Mouse (Mus musculus) ovary, adult 18-20 months (tissue): ENCODE data around the gene Sh3d19.
A peak's percentile ranks its signal among the peaks of the same experiment; 100 is the strongest.

Experiments used
- DNase-seq: peaks from one replicate; pipeline ENCODE4 v3.0.0; 2022; ENCODE audit warnings: low spot score, mixed read lengths

The Sh3d19 gene

GRCm38 (mm10) chr3:86136936-86137574, 166.1 kb downstream of the Sh3d19 start:
- DNase-seq = no peak

GRCm38 (mm10) chr3:86139660-86140059, 168.8 kb downstream of the Sh3d19 start:
- no peak for DNase-seq

- no peak for DNase-seq
Observed at GRCm38 (mm10) chr3:86141366-86141765, 170.5 kb downstream of the Sh3d19 start.

- DNase-seq = no peak
Observed at GRCm38 (mm10) chr3:86141886-86142262, 171.0 kb downstream of the Sh3d19 start.

- DNase-seq = peak; percentile 94
Observed at GRCm38 (mm10) chr3:86142263-86142933, 171.5 kb downstream of the Sh3d19 start, which contains the start of gene Rps3a1. Rps3a1 (minus strand) TSS chr3:86142702.

- no peak for DNase-seq
Observed at GRCm38 (mm10) chr3:86142934-86143317, 172.0 kb downstream of the Sh3d19 start.

- no peak for DNase-seq
Observed at GRCm38 (mm10) chr3:86143343-86143742, 172.4 kb downstream of the Sh3d19 start.

GRCm38 (mm10) chr3:86149063-86149462, 178.2 kb downstream of the Sh3d19 start:
- DNase-seq = no peak

- no peak for DNase-seq
Observed at GRCm38 (mm10) chr3:86149521-86149920, 178.6 kb downstream of the Sh3d19 start.

GRCm38 (mm10) chr3:86168841-86169425, 198.0 kb downstream of the Sh3d19 start:
- DNase-seq = no peak

GRCm38 (mm10) chr3:86179714-86180113, 208.8 kb downstream of the Sh3d19 start:
- no peak for DNase-seq
